Mouse (Mus musculus) E14TG2a.4 (cell line): ENCODE data around the gene Snrpa1.

Experiments
- H3K27me3 ChIP-seq: 2 replicates; pipeline ENCODE4 v1.6.1; 2014; ENCODE audit warnings: low read length, control low read depth; ENCODE audit not compliant: insufficient read depth
- H3K36me3 ChIP-seq: 2 replicates; pipeline ENCODE4 v1.6.1; 2014; ENCODE audit warnings: low read length, control low read depth; ENCODE audit not compliant: insufficient read depth
- H3K4me1 ChIP-seq: replicated peaks from 2 replicates; pipeline ENCODE4 v1.6.1; 2014; ENCODE audit warnings: low read depth, low read length, control low read depth
- H3K4me3 ChIP-seq: replicated peaks from 2 replicates; pipeline ENCODE4 v1.5.1; 2014; ENCODE audit warnings: mild to moderate bottlenecking, low read length
- H3K9me3 ChIP-seq: 2 replicates; pipeline ENCODE4 v1.6.1; 2014; ENCODE audit warnings: low read length, control low read depth
- CTCF ChIP-seq: conservative IDR thresholded peaks from 2 replicates; pipeline ENCODE4 v1.5.1; 2014; ENCODE audit warnings: low read length
- NANOG ChIP-seq: IDR thresholded peaks from 2 replicates; pipeline ENCODE4 v1.6.1; 2014; ENCODE audit warnings: borderline replicate concordance, low read length, mixed read lengths
- POU5F1 ChIP-seq: IDR thresholded peaks from 2 replicates; pipeline ENCODE4 v1.6.1; 2014; ENCODE audit warnings: low read length, borderline replicate concordance

Gene Snrpa1

GRCm38 (mm10) chr7:66115821-66116343, 57.1 kb downstream of the Snrpa1 start:
- no peak for TF ChIP-seq NANOG
- TF ChIP-seq POU5F1 = no peak
- no peak for TF ChIP-seq CTCF
- peaks cover 23% of the 10 kb centered on the region for H3K4me1 ChIP-seq
- H3K4me3 ChIP-seq = no peak overlapping the region
- no peaks in the 10 kb centered on the region for H3K36me3 ChIP-seq
- H3K27me3 ChIP-seq = peaks cover 12% of the 10 kb centered on the region
- H3K9me3 ChIP-seq = no peaks in the 10 kb centered on the region

GRCm38 (mm10) chr7:66116906-66117482, 58.2 kb downstream of the Snrpa1 start:
- Histone ChIP-seq H3K27me3 (0 out of 2 replicates have a peak, but pooled peaks cover 3% of the 10 kb centered on the region), H3K36me3 (no peaks in the 10 kb centered on the region), H3K9me3 (no peaks in the 10 kb centered on the region), H3K4me1 (peaks cover 31% of the 10 kb centered on the region), H3K4me3 (no peak overlapping the region)
- TF ChIP-seq CTCF (no peak), POU5F1 (no peak), NANOG (no peak)

GRCm38 (mm10) chr7:66118046-66118445, 59.2 kb downstream of the Snrpa1 start:
- Histone ChIP-seq H3K4me1 (peaks cover 34% of the 10 kb centered on the region), H3K36me3 (no peaks in the 10 kb centered on the region), H3K27me3 (no peaks in the 10 kb centered on the region), H3K9me3 (no peaks in the 10 kb centered on the region), H3K4me3 (no peak overlapping the region)
- TF ChIP-seq POU5F1 = no peak
- no peak for TF ChIP-seq NANOG

GRCm38 (mm10) chr7:66118796-66119195, 60.0 kb downstream of the Snrpa1 start:
- no peaks in the 10 kb centered on the region for H3K9me3 ChIP-seq
- no peaks in the 10 kb centered on the region for H3K27me3 ChIP-seq
- TF ChIP-seq NANOG (no peak), CTCF (no peak), POU5F1 (no peak)
- no peaks in the 10 kb centered on the region for H3K36me3 ChIP-seq
- no peak overlapping the region for H3K4me3 ChIP-seq
- peaks cover 34% of the 10 kb centered on the region for H3K4me1 ChIP-seq

GRCm38 (mm10) chr7:66120139-66120538, 61.3 kb downstream of the Snrpa1 start:
- Histone ChIP-seq H3K9me3 (no peaks in the 10 kb centered on the region), H3K4me3 (no peak overlapping the region), H3K27me3 (no peaks in the 10 kb centered on the region), H3K4me1 (peaks cover 32% of the 10 kb centered on the region), H3K36me3 (peaks cover 4% of the 10 kb centered on the region)
- no peak for TF ChIP-seq NANOG
- TF ChIP-seq POU5F1 = no peak
- TF ChIP-seq CTCF = no peak

- no peak for TF ChIP-seq CTCF
- no peak for TF ChIP-seq POU5F1
- Histone ChIP-seq H3K4me1 (peaks cover 32% of the 10 kb centered on the region), H3K36me3 (peaks cover 11% of the 10 kb centered on the region), H3K27me3 (no peaks in the 10 kb centered on the region), H3K9me3 (no peaks in the 10 kb centered on the region), H3K4me3 (no peak overlapping the region)
Measured at GRCm38 (mm10) chr7:66120702-66121396, 62.0 kb downstream of the Snrpa1 start.
